Mouse (Mus musculus): ENCODE results near the gene Crhr2. TPM values are rescaled to one million over a fixed set of nuclear protein-coding genes. Genes with fewer than 3 reads are reported as not detected.

Gene Crhr2
- polyA plus RNA-seq, 1 experiment from 2014 or later, result 0.84 TPM

GRCm38 (mm10) chr6:55065903-55066302 is 66.9 kb downstream of the Crhr2 start:
- H3K4me1 ChIP-seq (ENCODE audit: control insufficient read depth, insufficient read depth, low read length), result no peaks in the 10 kb centered on the region
- DNase-seq (ENCODE audit: low spot score), result no peak
- H3K36me3 ChIP-seq (ENCODE audit: control insufficient read depth, insufficient read depth, low read length), result peaks cover 87% of the 10 kb centered on the region
- 88% methylated on average over 2 of the region's 2 CpGs for WGBS
- no peak overlapping the region for H3K9ac ChIP-seq (ENCODE audit: low read depth, low read length)
- no peaks in the 10 kb centered on the region for H3K9me3 ChIP-seq (ENCODE audit: control insufficient read depth, low read length)
- no peak for ATAC-seq (ENCODE audit: low read depth)
- H3K27me3 ChIP-seq (replicated peaks; ENCODE audit: control insufficient read depth, insufficient read depth, low read length), result no peaks in the 10 kb centered on the region
- H3K27ac ChIP-seq (replicated peaks; ENCODE audit: low read depth, low read length), result no peak overlapping the region
- H3K4me2 ChIP-seq (ENCODE audit: low read depth, low read length), result no peak overlapping the region
- H3K4me3 ChIP-seq (ENCODE audit: low read depth, low read length), result no peak overlapping the region

DNA sequence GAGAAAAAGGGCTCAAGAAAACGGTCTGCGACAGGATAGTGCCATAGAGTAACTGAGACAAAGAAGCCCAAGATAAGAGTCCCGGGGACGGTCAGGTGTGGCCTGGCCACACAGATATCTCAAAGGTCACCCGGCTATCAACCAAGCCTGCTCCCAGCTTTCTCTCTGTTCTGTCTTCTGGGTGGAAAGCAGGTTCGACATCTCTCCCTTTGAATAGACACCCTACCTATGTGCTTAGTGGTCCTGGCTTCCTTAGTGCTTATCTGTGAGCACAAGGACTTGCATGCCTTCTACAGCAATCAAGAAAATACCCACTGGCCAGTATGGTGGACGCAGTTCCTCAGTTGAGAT is 68.4 kb downstream of the Crhr2 start:
- peaks cover 91% of the 10 kb centered on the region for H3K36me3 ChIP-seq (ENCODE audit: control insufficient read depth, insufficient read depth, low read length)
- WGBS, result 94% methylated on average over 7 of the region's 7 CpGs

GRCm38 (mm10) chr6:55063793-55064476 is 68.9 kb downstream of the Crhr2 start:
- H3K36me3 ChIP-seq (ENCODE audit: control insufficient read depth, insufficient read depth, low read length), result peaks cover 87% of the 10 kb centered on the region
- WGBS, result 89% methylated on average over 9 of the region's 9 CpGs
- DNase-seq (ENCODE audit: low spot score), result no peak

More for the DNA sequence above, 68.4 kb downstream of the Crhr2 start:
- H3K4me1 ChIP-seq (ENCODE audit: control insufficient read depth, insufficient read depth, low read length), result no peaks in the 10 kb centered on the region
- no peak overlapping the region for H3K27ac ChIP-seq (replicated peaks; ENCODE audit: low read depth, low read length)
- ATAC-seq (ENCODE audit: low read depth) (no peak), DNase-seq (ENCODE audit: low spot score) (no peak)
- H3K27me3 ChIP-seq (replicated peaks; ENCODE audit: control insufficient read depth, insufficient read depth, low read length), result no peaks in the 10 kb centered on the region
- no peaks in the 10 kb centered on the region for H3K9me3 ChIP-seq (ENCODE audit: control insufficient read depth, low read length)
- no peak overlapping the region for H3K4me2 ChIP-seq (ENCODE audit: low read depth, low read length)
- no peak overlapping the region for H3K9ac ChIP-seq (ENCODE audit: low read depth, low read length)
- H3K4me3 ChIP-seq (ENCODE audit: low read depth, low read length), result no peak overlapping the region

GRCm38 (mm10) chr6:55062200-55062599 is 70.6 kb downstream of the Crhr2 start:
- WGBS, result 88% methylated on average over 5 of the region's 5 CpGs
- no peak overlapping the region for H3K4me2 ChIP-seq (ENCODE audit: low read depth, low read length)
- H3K36me3 ChIP-seq (ENCODE audit: control insufficient read depth, insufficient read depth, low read length), result peaks cover 78% of the 10 kb centered on the region
- no peak for DNase-seq (ENCODE audit: low spot score)
- no peak for ATAC-seq (ENCODE audit: low read depth)
- no peak overlapping the region for H3K9ac ChIP-seq (ENCODE audit: low read depth, low read length)
- H3K9me3 ChIP-seq (ENCODE audit: control insufficient read depth, low read length), result no peaks in the 10 kb centered on the region
- H3K27me3 ChIP-seq (replicated peaks; ENCODE audit: control insufficient read depth, insufficient read depth, low read length), result no peaks in the 10 kb centered on the region
- no peaks in the 10 kb centered on the region for H3K4me1 ChIP-seq (ENCODE audit: control insufficient read depth, insufficient read depth, low read length)
- no peak overlapping the region for H3K4me3 ChIP-seq (ENCODE audit: low read depth, low read length)
- H3K27ac ChIP-seq (replicated peaks; ENCODE audit: low read depth, low read length), result no peak overlapping the region

More at GRCm38 (mm10) chr6:55063793-55064476, 68.9 kb downstream of the Crhr2 start:
- ATAC-seq (ENCODE audit: low read depth), result no peak
- Histone ChIP-seq H3K9me3 (ENCODE audit: control insufficient read depth, low read length) (no peaks in the 10 kb centered on the region), H3K4me3 (ENCODE audit: low read depth, low read length) (no peak overlapping the region), H3K4me1 (ENCODE audit: control insufficient read depth, insufficient read depth, low read length) (no peaks in the 10 kb centered on the region), H3K27me3 (replicated peaks; ENCODE audit: control insufficient read depth, insufficient read depth, low read length) (no peaks in the 10 kb centered on the region), H3K27ac (replicated peaks; ENCODE audit: low read depth, low read length) (no peak overlapping the region), H3K9ac (ENCODE audit: low read depth, low read length) (no peak overlapping the region), H3K4me2 (ENCODE audit: low read depth, low read length) (no peak overlapping the region)

- Histone ChIP-seq H3K4me3 (ENCODE audit: low read depth, low read length) (no peak overlapping the region), H3K27ac (replicated peaks; ENCODE audit: low read depth, low read length) (no peak overlapping the region), H3K4me1 (ENCODE audit: control insufficient read depth, insufficient read depth, low read length) (no peaks in the 10 kb centered on the region), H3K36me3 (ENCODE audit: control insufficient read depth, insufficient read depth, low read length) (peaks cover 78% of the 10 kb centered on the region), H3K4me2 (ENCODE audit: low read depth, low read length) (no peak overlapping the region), H3K9me3 (ENCODE audit: control insufficient read depth, low read length) (no peaks in the 10 kb centered on the region), H3K9ac (ENCODE audit: low read depth, low read length) (no peak overlapping the region), H3K27me3 (replicated peaks; ENCODE audit: control insufficient read depth, insufficient read depth, low read length) (no peaks in the 10 kb centered on the region)
- DNase-seq (ENCODE audit: low spot score) (no peak), ATAC-seq (ENCODE audit: low read depth) (no peak)
- WGBS, result 94% methylated on average over 11 of the region's 11 CpGs
Observed at GRCm38 (mm10) chr6:55061328-55061727, 71.5 kb downstream of the Crhr2 start.

- ATAC-seq (ENCODE audit: low read depth) (no peak), DNase-seq (ENCODE audit: low spot score) (no peak)
- Histone ChIP-seq H3K9me3 (ENCODE audit: control insufficient read depth, low read length) (no peaks in the 10 kb centered on the region), H3K36me3 (ENCODE audit: control insufficient read depth, insufficient read depth, low read length) (peaks cover 78% of the 10 kb centered on the region), H3K4me2 (ENCODE audit: low read depth, low read length) (no peak overlapping the region), H3K27me3 (replicated peaks; ENCODE audit: control insufficient read depth, insufficient read depth, low read length) (no peaks in the 10 kb centered on the region), H3K4me1 (ENCODE audit: control insufficient read depth, insufficient read depth, low read length) (no peaks in the 10 kb centered on the region), H3K4me3 (ENCODE audit: low read depth, low read length) (no peak overlapping the region), H3K9ac (ENCODE audit: low read depth, low read length) (no peak overlapping the region), H3K27ac (replicated peaks; ENCODE audit: low read depth, low read length) (no peak overlapping the region)
- WGBS, result 82% methylated on average over 7 of the region's 7 CpGs
Observed at GRCm38 (mm10) chr6:55060241-55060825, 72.5 kb downstream of the Crhr2 start.

DNA sequence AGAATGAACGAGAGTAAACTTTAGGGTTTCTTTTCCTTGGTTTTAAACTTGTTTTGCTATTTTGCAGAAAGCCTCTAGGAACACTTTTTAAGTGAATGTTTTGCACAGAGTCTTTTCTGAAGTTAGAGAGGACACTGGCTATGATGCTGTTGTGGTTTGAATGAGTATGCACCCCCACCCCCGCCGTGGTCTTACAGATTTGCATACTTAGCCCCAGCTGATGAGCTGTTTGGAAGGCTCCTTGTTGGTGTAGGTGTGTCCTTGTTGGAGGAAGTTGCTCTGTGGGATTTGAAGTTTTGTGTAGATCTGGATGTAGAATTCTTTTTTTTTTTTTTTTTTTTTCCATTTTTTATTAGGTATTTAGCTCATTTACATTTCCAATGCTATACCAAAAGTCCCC is 75.4 kb downstream of the Crhr2 start:
- DNase-seq (ENCODE audit: low spot score), result no peak

GRCm38 (mm10) chr6:55054491-55054890 is 78.3 kb downstream of the Crhr2 start:
- no peak overlapping the region for H3K4me2 ChIP-seq (ENCODE audit: low read depth, low read length)
- peaks cover 80% of the 10 kb centered on the region for H3K36me3 ChIP-seq (ENCODE audit: control insufficient read depth, insufficient read depth, low read length)
- no peak overlapping the region for H3K9ac ChIP-seq (ENCODE audit: low read depth, low read length)
- 93% methylated on average over 4 of the region's 4 CpGs for WGBS
- H3K27ac ChIP-seq (replicated peaks; ENCODE audit: low read depth, low read length), result no peak overlapping the region
- no peak overlapping the region for H3K4me3 ChIP-seq (ENCODE audit: low read depth, low read length)
- H3K27me3 ChIP-seq (replicated peaks; ENCODE audit: control insufficient read depth, insufficient read depth, low read length), result no peaks in the 10 kb centered on the region
- ATAC-seq (ENCODE audit: low read depth) (no peak), DNase-seq (ENCODE audit: low spot score) (no peak)
- no peaks in the 10 kb centered on the region for H3K4me1 ChIP-seq (ENCODE audit: control insufficient read depth, insufficient read depth, low read length)
- no peaks in the 10 kb centered on the region for H3K9me3 ChIP-seq (ENCODE audit: control insufficient read depth, low read length)

More for the DNA sequence above, 75.4 kb downstream of the Crhr2 start:
- Histone ChIP-seq H3K9ac (ENCODE audit: low read depth, low read length) (no peak overlapping the region), H3K36me3 (ENCODE audit: control insufficient read depth, insufficient read depth, low read length) (peaks cover 79% of the 10 kb centered on the region), H3K27me3 (replicated peaks; ENCODE audit: control insufficient read depth, insufficient read depth, low read length) (no peaks in the 10 kb centered on the region), H3K4me1 (ENCODE audit: control insufficient read depth, insufficient read depth, low read length) (no peaks in the 10 kb centered on the region), H3K9me3 (ENCODE audit: control insufficient read depth, low read length) (no peaks in the 10 kb centered on the region), H3K4me3 (ENCODE audit: low read depth, low read length) (no peak overlapping the region), H3K27ac (replicated peaks; ENCODE audit: low read depth, low read length) (no peak overlapping the region), H3K4me2 (ENCODE audit: low read depth, low read length) (no peak overlapping the region)
- ATAC-seq (ENCODE audit: low read depth), result no peak
- WGBS, result 87% methylated on average over 3 of the region's 3 CpGs

DNA sequence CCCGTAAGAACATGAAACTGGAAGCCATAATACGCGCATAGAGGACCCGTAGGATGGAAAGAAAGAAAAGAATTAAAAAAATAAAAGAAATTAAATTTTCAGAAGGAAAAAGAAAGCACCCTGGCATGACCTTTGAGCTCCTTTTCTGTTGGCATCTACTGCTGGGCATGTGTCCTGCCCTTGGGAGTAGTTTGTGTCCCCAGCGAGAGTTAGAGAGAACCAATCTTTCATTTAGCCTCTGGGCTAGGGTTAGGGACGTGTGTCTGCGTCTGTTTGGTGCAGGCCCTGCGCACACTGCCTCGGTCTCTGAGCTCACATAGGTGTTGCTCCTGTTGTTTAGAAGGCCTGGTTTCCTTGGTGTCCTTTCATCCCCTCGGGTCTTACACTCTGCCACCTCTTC is 83.6 kb downstream of the Crhr2 start:
- Histone ChIP-seq H3K4me1 (ENCODE audit: control insufficient read depth, insufficient read depth, low read length) (no peaks in the 10 kb centered on the region), H3K9ac (ENCODE audit: low read depth, low read length) (no peak overlapping the region), H3K27ac (replicated peaks; ENCODE audit: low read depth, low read length) (no peak overlapping the region), H3K9me3 (ENCODE audit: control insufficient read depth, low read length) (no peaks in the 10 kb centered on the region), H3K4me2 (ENCODE audit: low read depth, low read length) (no peak overlapping the region), H3K36me3 (ENCODE audit: control insufficient read depth, insufficient read depth, low read length) (peaks cover 65% of the 10 kb centered on the region), H3K4me3 (ENCODE audit: low read depth, low read length) (no peak overlapping the region), H3K27me3 (replicated peaks; ENCODE audit: control insufficient read depth, insufficient read depth, low read length) (no peaks in the 10 kb centered on the region)
- ATAC-seq (ENCODE audit: low read depth), result no peak
- WGBS, result 91% methylated on average over 10 of the region's 10 CpGs
- DNase-seq (ENCODE audit: low spot score), result no peak
